Mouse (Mus musculus) kidney, adult 9 months (tissue): ENCODE results near the gene Picalm.
"Not testable (repeated sequence)": the region's sequence is repeated elsewhere in the genome, so short reads cannot be mapped to it uniquely, and the experiment has no call there.

Source experiments
- DNase-seq: peaks from one replicate; pipeline ENCODE4 v3.0.0; 2022

Gene Picalm

GRCm38 (mm10) chr7:90132322-90132721 is 2.3 kb downstream of the Picalm start:
- no peak for DNase-seq

- no peak for DNase-seq
Observed at GRCm38 (mm10) chr7:90136736-90137135, 6.7 kb downstream of the Picalm start.

GRCm38 (mm10) chr7:90138359-90138758 is 8.3 kb downstream of the Picalm start:
- no peak for DNase-seq

GRCm38 (mm10) chr7:90140290-90140689 is 10.3 kb downstream of the Picalm start:
- no peak for DNase-seq

GRCm38 (mm10) chr7:90144275-90144674 is 14.3 kb downstream of the Picalm start:
- DNase-seq: peak; percentile 61

- no peak for DNase-seq
Observed at GRCm38 (mm10) chr7:90144971-90145370, 15.0 kb downstream of the Picalm start.

GRCm38 (mm10) chr7:90145376-90145775 is 15.4 kb downstream of the Picalm start:
- DNase-seq: peak; percentile 61

- peak; percentile 71 for DNase-seq
Observed at GRCm38 (mm10) chr7:90145897-90146296, 15.9 kb downstream of the Picalm start.

- peak; percentile 46 for DNase-seq
Observed at GRCm38 (mm10) chr7:90146321-90146720, 16.3 kb downstream of the Picalm start.

GRCm38 (mm10) chr7:90148023-90148422 is 18.0 kb downstream of the Picalm start:
- DNase-seq: no peak

- DNase-seq: peak; percentile 72
Observed at GRCm38 (mm10) chr7:90148516-90148915, 18.5 kb downstream of the Picalm start.

- peak; percentile 78 for DNase-seq
Observed at GRCm38 (mm10) chr7:90150311-90150710, 20.3 kb downstream of the Picalm start.

- DNase-seq: no peak
Observed at GRCm38 (mm10) chr7:90158034-90158433, 28.0 kb downstream of the Picalm start.

GRCm38 (mm10) chr7:90160598-90160997 is 30.6 kb downstream of the Picalm start:
- peak; percentile 85 for DNase-seq

- DNase-seq: no peak
Observed at GRCm38 (mm10) chr7:90164276-90164675, 34.3 kb downstream of the Picalm start.

GRCm38 (mm10) chr7:90165970-90166369 is 36.0 kb downstream of the Picalm start:
- DNase-seq: no peak

GRCm38 (mm10) chr7:90167777-90168176 is 37.8 kb downstream of the Picalm start:
- not testable (repeated sequence) for DNase-seq

- DNase-seq: no peak
Observed at GRCm38 (mm10) chr7:90173778-90174177, 43.8 kb downstream of the Picalm start.

- DNase-seq: no peak
Observed at GRCm38 (mm10) chr7:90175576-90175975, 45.6 kb downstream of the Picalm start.

- DNase-seq: no peak
Observed at GRCm38 (mm10) chr7:90180635-90181034, 50.6 kb downstream of the Picalm start.

GRCm38 (mm10) chr7:90200251-90200650 is 70.2 kb downstream of the Picalm start:
- no peak for DNase-seq

- no peak for DNase-seq
Observed at GRCm38 (mm10) chr7:90201877-90202465, 72.0 kb downstream of the Picalm start.

GRCm38 (mm10) chr7:90203914-90204313 is 73.9 kb downstream of the Picalm start:
- no peak for DNase-seq

- no peak for DNase-seq
Observed at GRCm38 (mm10) chr7:90210116-90210515, 80.1 kb downstream of the Picalm start.

- DNase-seq: no peak
Observed at GRCm38 (mm10) chr7:90210947-90211346, 80.9 kb downstream of the Picalm start.
